Mouse (Mus musculus) CH12.LX (cell line): ENCODE results near the gene Spast. TPM values are rescaled to one million over a fixed set of nuclear protein-coding genes. Genes with fewer than 3 reads are reported as not detected.

Source experiments
- DNase-seq: peaks from one replicate; pipeline ENCODE4 v3.0.0-alpha.2; 2013; ENCODE audit errors: extremely low read depth
- H3K27ac ChIP-seq: 2 replicates; pipeline ENCODE4 v1.5.1; 2012; ENCODE audit warnings: low read depth, mild to moderate bottlenecking, control low read depth, moderate library complexity; ENCODE audit not compliant: insufficient read depth
- H3K27me3 ChIP-seq: replicated peaks from 2 replicates; pipeline ENCODE3; 2012; ENCODE audit warnings: inconsistent platforms
- H3K36me3 ChIP-seq, 2 experiments: replicated peaks in 1 of 2; 2 replicates each; pipeline versions ENCODE3 to v1.6.1; 2012; ENCODE audit warnings: inconsistent platforms in 1 of 2, low read length in 1 of 2, mild to moderate bottlenecking in 1 of 2, mixed read lengths in 1 of 2, moderate library complexity in 1 of 2; ENCODE audit not compliant: control insufficient read depth in 1 of 2, insufficient read depth in 1 of 2
- H3K4me1 ChIP-seq, 2 experiments: 2 replicates each; pipeline ENCODE4 v1.6.1; 2012; ENCODE audit warnings: inconsistent platforms in 1 of 2, moderate library complexity in 1 of 2; ENCODE audit not compliant: insufficient read depth in 2 of 2, control insufficient read depth in 1 of 2
- H3K4me2 ChIP-seq: 2 replicates; pipeline ENCODE4 v1.6.1; 2012; ENCODE audit warnings: low read depth, mild to moderate bottlenecking, control low read depth; ENCODE audit not compliant: poor library complexity, insufficient read depth, severe bottlenecking
- H3K4me3 ChIP-seq, 3 experiments: fragments of 150-350 bp in 1 of 3; sonication (generic) in 1 of 3; replicated peaks in 1 of 3; 2 replicates each; pipeline versions ENCODE3 to v1.5.1; 2011 to 2012; ENCODE audit warnings: low read depth in 2 of 3, low read length in 2 of 3, mild to moderate bottlenecking in 2 of 3, moderate library complexity in 2 of 3, control low read depth in 1 of 3, improper control_type of control experiment in 1 of 3, inconsistent platforms in 1 of 3, mixed read lengths in 1 of 3; ENCODE audit not compliant: poor library complexity in 1 of 3
- H3K79me2 ChIP-seq: replicated peaks from 2 replicates; pipeline ENCODE4 v1.6.1; 2012; ENCODE audit warnings: mild to moderate bottlenecking, moderate library complexity; ENCODE audit not compliant: control insufficient read depth, poor library complexity, insufficient read depth, severe bottlenecking; ENCODE audit errors: extremely low read depth
- H3K9ac ChIP-seq: 2 replicates; pipeline ENCODE4 v1.6.1; 2012; ENCODE audit warnings: low read depth, mild to moderate bottlenecking, control low read depth, moderate library complexity; ENCODE audit not compliant: insufficient read depth
- H3K9me3 ChIP-seq: replicated peaks from 2 replicates; pipeline ENCODE3; 2012; ENCODE audit warnings: low read length, inconsistent platforms, mixed read lengths
- BHLHE40 ChIP-seq: IDR thresholded peaks from 2 replicates; pipeline ENCODE4 v1.6.1; 2011; ENCODE audit warnings: mild to moderate bottlenecking, low read depth, low read length, improper control_type of control experiment
- CHD1 ChIP-seq: IDR thresholded peaks from 2 replicates; pipeline ENCODE4 v1.6.1; 2012; ENCODE audit warnings: low read depth, low read length, improper control_type of control experiment, inconsistent platforms
- CHD2 ChIP-seq: IDR thresholded peaks from 2 replicates; pipeline ENCODE4 v1.6.1; 2011; ENCODE audit warnings: low read length, improper control_type of control experiment
- CTCF ChIP-seq, 2 experiments: IDR thresholded peaks in 1 of 2; conservative IDR thresholded peaks in 1 of 2; 2 replicates each; pipeline ENCODE4 v1.5.1; 2011 to 2012; ENCODE audit warnings: low read depth in 2 of 2, low read length in 2 of 2, improper control_type of control experiment in 1 of 2, inconsistent platforms in 1 of 2, mild to moderate bottlenecking in 1 of 2, moderate library complexity in 1 of 2
- ELF1 ChIP-seq: IDR thresholded peaks from 2 replicates; pipeline ENCODE4 v1.6.1; 2014; ENCODE audit warnings: low read depth, mild to moderate bottlenecking, inconsistent platforms, low read length, improper control_type of control experiment
- EP300 ChIP-seq: IDR thresholded peaks from 2 replicates; pipeline ENCODE4 v1.6.1; 2011; ENCODE audit warnings: low read length, improper control_type of control experiment
- ETS1 ChIP-seq: conservative IDR thresholded peaks from 2 replicates; pipeline ENCODE4 v1.6.1; 2012; ENCODE audit warnings: low read depth, mild to moderate bottlenecking, inconsistent platforms, low read length, improper control_type of control experiment, moderate library complexity
- GABPA ChIP-seq: IDR thresholded peaks from 2 replicates; pipeline ENCODE4 v1.6.1; 2012; ENCODE audit warnings: low read depth, low read length, improper control_type of control experiment, inconsistent platforms; ENCODE audit not compliant: insufficient replicate concordance
- IRF4 ChIP-seq: IDR thresholded peaks from 2 replicates; pipeline ENCODE4 v1.6.1; 2014; ENCODE audit warnings: low read depth, mild to moderate bottlenecking, inconsistent platforms, low read length, improper control_type of control experiment
- JUND ChIP-seq: conservative IDR thresholded peaks from 2 replicates; pipeline ENCODE4 v1.6.1; 2011; ENCODE audit warnings: low read depth, low read length, improper control_type of control experiment
- MAX ChIP-seq: IDR thresholded peaks from 2 replicates; pipeline ENCODE4 v1.6.1; 2011; ENCODE audit warnings: low read length, improper control_type of control experiment
- MXI1 ChIP-seq: IDR thresholded peaks from 2 replicates; pipeline ENCODE4 v1.6.1; 2011; ENCODE audit warnings: mild to moderate bottlenecking, low read depth, low read length, improper control_type of control experiment
- POLR2AphosphoS2 ChIP-seq: IDR thresholded peaks from 2 replicates; pipeline ENCODE4 v1.6.1; 2011; ENCODE audit warnings: low read depth, low read length, improper control_type of control experiment
- RAD21 ChIP-seq: IDR thresholded peaks from 2 replicates; pipeline ENCODE4 v1.6.1; 2011; ENCODE audit warnings: low read depth, mild to moderate bottlenecking, low read length, improper control_type of control experiment, moderate library complexity
- RCOR1 ChIP-seq: conservative IDR thresholded peaks from 2 replicates; pipeline ENCODE4 v1.6.1; 2012; ENCODE audit warnings: low read depth, mild to moderate bottlenecking, inconsistent platforms, low read length, improper control_type of control experiment
- SMC3 ChIP-seq: IDR thresholded peaks from 2 replicates; pipeline ENCODE4 v1.6.1; 2011; ENCODE audit warnings: low read depth, low read length, improper control_type of control experiment
- TCF12 ChIP-seq: IDR thresholded peaks from 2 replicates; pipeline ENCODE4 v1.6.1; 2014; ENCODE audit warnings: low read depth, mild to moderate bottlenecking, inconsistent platforms, low read length, improper control_type of control experiment
- UBTF ChIP-seq: IDR thresholded peaks from 2 replicates; pipeline ENCODE4 v1.6.1; 2012; ENCODE audit warnings: low read depth, mild to moderate bottlenecking, inconsistent platforms, low read length, improper control_type of control experiment, moderate library complexity
- USF2 ChIP-seq: conservative IDR thresholded peaks from 2 replicates; pipeline ENCODE4 v1.6.1; 2011; ENCODE audit warnings: low read depth, low read length, improper control_type of control experiment
- ZC3H11A ChIP-seq: IDR thresholded peaks from 2 replicates; pipeline ENCODE4 v1.6.1; 2012; ENCODE audit warnings: low read depth, mild to moderate bottlenecking, inconsistent platforms, low read length, improper control_type of control experiment
- ZMIZ1 ChIP-seq: IDR thresholded peaks from 2 replicates; pipeline ENCODE4 v1.6.1; 2012; ENCODE audit warnings: low read depth, mild to moderate bottlenecking, inconsistent platforms, low read length, improper control_type of control experiment
- ZNF384 ChIP-seq: IDR thresholded peaks from 2 replicates; pipeline ENCODE4 v1.6.1; 2012; ENCODE audit warnings: low read depth, low read length, improper control_type of control experiment, inconsistent platforms
- dilution Hi-C: fragments of 300-500 bp; cut with MboI; formaldehyde crosslinking; loops from 2 replicates; pipeline ENCODE4 v1.14.3; 2020; ENCODE audit warnings: low sequenced_read_pairs; ENCODE audit not compliant: extremely low pct_unique_long_range_greater_than_20kb, extremely low pct_ligation_motif_present
- in situ Hi-C: fragments of 300-500 bp; cut with MboI; formaldehyde crosslinking; loops from 3 replicates; pipeline ENCODE4 v1.14.3; 2019; ENCODE audit warnings: low sequenced_read_pairs, low pct_ligation_motif_present, low pct_unique_long_range_greater_than_20kb, mixed read lengths
- polyA plus RNA-seq: library from polyadenylated mRNA; unstranded; fragments of >175 nt; gene quantifications from 2 replicates; pipeline ENCODE4 v1.2.1, GENCODE M21; 2012; ENCODE audit warnings: low read depth; ENCODE audit not compliant: insufficient read length
- total RNA-seq, 2 experiments: library from RNA; depleted of rRNA; stranded (reverse); fragments of 300-350 nt in 1 of 2; fragments of >200 nt in 1 of 2; gene quantifications; 2 replicates each; pipeline ENCODE4 v1.2.3; 2012 to 2014

Spast gene
- total and polyA plus RNA-seq, 3 experiments: 15.0 to 26.8 (median 21.7) TPM

DNA sequence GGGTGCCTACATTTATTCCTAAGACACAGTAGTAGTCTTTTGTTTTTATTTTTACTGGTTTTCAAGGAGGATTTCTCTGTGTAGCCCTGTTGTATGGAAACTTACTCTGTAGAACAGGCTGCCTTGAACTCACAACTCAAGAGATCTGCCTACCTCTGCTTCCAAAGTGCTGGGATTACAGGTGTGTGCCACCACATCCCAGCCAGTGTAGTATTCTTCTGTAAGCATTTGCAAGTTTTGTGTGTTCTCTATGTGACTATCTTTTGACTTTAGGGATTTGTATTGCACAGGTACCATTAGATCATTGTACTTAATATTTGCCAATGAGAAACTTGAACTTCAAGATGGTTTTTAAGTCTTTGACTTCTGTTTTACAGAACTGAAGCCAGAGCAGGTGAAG, 47.9 kb downstream of the Spast start:
- no peak for DNase-seq
- TF ChIP-seq IRF4 (no peak), TCF12 (no peak), CHD1 (no peak)
- Histone ChIP-seq H3K27ac (no peak overlapping the region), H3K27me3 (no peaks in the 10 kb centered on the region), H3K79me2 (no peaks in the 10 kb centered on the region), H3K9ac (no peak overlapping the region), H3K4me2 (no peak overlapping the region), H3K36me3 (peaks cover 21 to 63% of the 10 kb centered on the region in 2 experiments), H3K9me3 (no peaks in the 10 kb centered on the region), H3K4me1 (no peaks in the 10 kb centered on the region), H3K4me3 (no peak overlapping the region)
- in situ Hi-C loops: no loop called here
- dilution Hi-C loops: no loop called here

DNA sequence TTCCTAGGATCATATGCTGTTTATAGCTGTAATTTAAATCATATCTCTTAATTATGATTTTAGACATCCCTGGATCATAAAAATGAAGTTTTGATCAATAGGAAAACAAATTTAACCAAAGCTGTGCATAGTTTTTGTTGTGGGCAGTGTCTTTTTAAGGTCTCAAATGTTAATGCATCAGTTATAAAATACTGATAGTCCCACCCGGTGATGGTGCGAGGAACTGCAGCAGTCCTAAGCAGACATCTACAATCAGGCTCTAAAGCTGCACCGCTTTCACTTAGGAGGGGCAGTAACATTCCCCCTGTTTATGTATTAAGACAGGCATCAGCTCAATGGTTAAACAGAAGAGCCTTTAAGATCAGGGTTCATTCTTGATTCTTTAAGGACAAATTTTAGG, 51.1 kb downstream of the Spast start:
- Histone ChIP-seq H3K4me3 (no peak overlapping the region), H3K4me2 (no peak overlapping the region), H3K27me3 (no peaks in the 10 kb centered on the region), H3K27ac (no peak overlapping the region), H3K36me3 (peaks cover 10 to 33% of the 10 kb centered on the region in 2 experiments), H3K9me3 (no peaks in the 10 kb centered on the region), H3K79me2 (no peaks in the 10 kb centered on the region), H3K9ac (no peak overlapping the region), H3K4me1 (peaks cover 3 to 5% of the 10 kb centered on the region in 2 experiments; a peak in 3 of 4 replicates)
- dilution Hi-C loops (no loop called here), in situ Hi-C loops (no loop called here)
- DNase-seq: peak; percentile 12
- no peak for TF ChIP-seq CHD2
- TF ChIP-seq UBTF: no peak
- peak; percentile 41 for TF ChIP-seq SMC3
- no peak for TF ChIP-seq POLR2AphosphoS2
- no peak for TF ChIP-seq ZMIZ1
- TF ChIP-seq MXI1: no peak
- TF ChIP-seq JUND: no peak
- TF ChIP-seq TCF12: no peak
- no peak for TF ChIP-seq BHLHE40
- TF ChIP-seq EP300: no peak
- no peak for TF ChIP-seq ETS1
- TF ChIP-seq CTCF (conservative IDR thresholded peaks at IDR 0.05 in 1 of 2, IDR thresholded peaks at IDR 0.05 in 1 of 2; ENCODE audit: low read depth in 2 of 2, low read length in 2 of 2): peak in 1 of 2 experiments; percentile 52; a peak in 2 of 4 replicates
- no peak for TF ChIP-seq RCOR1
- no peak for TF ChIP-seq ZNF384
- TF ChIP-seq RAD21: peak; percentile 33
- TF ChIP-seq CHD1: no peak
- TF ChIP-seq USF2: no peak
- TF ChIP-seq GABPA: no peak
- no peak for TF ChIP-seq ELF1
- no peak for TF ChIP-seq ZC3H11A
- TF ChIP-seq MAX: no peak
